Mouse (Mus musculus) liver, adult 2 months (tissue): ENCODE data around the gene Mettl7b. TPM values are rescaled to one million over a fixed set of nuclear protein-coding genes. Genes with fewer than 3 reads are reported as not detected.

Experiments
- DNase-seq: peaks from one replicate; pipeline ENCODE4 v3.0.0-alpha.2; 2011; ENCODE audit warnings: low read depth, low spot score; ENCODE audit errors: extremely low read depth
- H3K27ac ChIP-seq: fragments of 200-500 bp; replicated peaks from 2 replicates; pipeline ENCODE4 v1.5.1; 2012; ENCODE audit warnings: low read depth, mild to moderate bottlenecking, control low read depth, inconsistent platforms, low read length; ENCODE audit not compliant: insufficient read depth
- H3K27me3 ChIP-seq: fragments of 200-500 bp; 2 replicates; pipeline ENCODE4 v1.6.1; 2012; ENCODE audit warnings: mild to moderate bottlenecking, moderate library complexity, low read length, inconsistent platforms; ENCODE audit not compliant: control insufficient read depth, insufficient read depth
- H3K36me3 ChIP-seq: fragments of 200-500 bp; 2 replicates; pipeline ENCODE4 v1.6.1; 2012; ENCODE audit warnings: low read length, inconsistent platforms; ENCODE audit not compliant: control insufficient read depth, insufficient read depth
- H3K4me1 ChIP-seq: fragments of 200-500 bp; 2 replicates; pipeline ENCODE4 v1.6.1; 2011; ENCODE audit warnings: low read length; ENCODE audit not compliant: control insufficient read depth, insufficient read depth
- H3K4me3 ChIP-seq: fragments of 200-500 bp; 2 replicates; pipeline ENCODE4 v1.5.1; 2011; ENCODE audit warnings: low read depth, mild to moderate bottlenecking, control low read depth, low read length, moderate library complexity; ENCODE audit not compliant: insufficient read depth
- H3K79me2 ChIP-seq: fragments of 200-500 bp; 2 replicates; pipeline ENCODE4 v1.6.1; 2012; ENCODE audit warnings: inconsistent platforms, mild to moderate bottlenecking, low read length, moderate library complexity; ENCODE audit not compliant: control insufficient read depth, insufficient read depth
- H3K9ac ChIP-seq: fragments of 200-500 bp; 2 replicates; pipeline ENCODE4 v1.6.1; 2012; ENCODE audit warnings: low read depth, mild to moderate bottlenecking, control low read depth, inconsistent platforms, low read length
- CTCF ChIP-seq: fragments of 200-500 bp; IDR thresholded peaks from 2 replicates; pipeline ENCODE4 v1.5.1; 2011; ENCODE audit warnings: low read depth, low read length, control low read depth
- POLR2A ChIP-seq: fragments of 200-500 bp; IDR thresholded peaks from 2 replicates; pipeline ENCODE4 v1.6.1; 2011; ENCODE audit warnings: low read length, control low read depth; ENCODE audit not compliant: insufficient read depth; ENCODE audit errors: extremely low read depth
- WGBS: fragments of 180-500 bp; shearing (Covaris S2); methylation state at CpG from one replicate; pipeline ENCODE4 v1.1.7; 2018; 5-methylcytosine and 5-hydroxymethylcytosine counted together
- polyA plus RNA-seq: library from polyadenylated mRNA; depleted of rRNA; stranded (reverse); fragments of >200 nt; gene quantifications from 2 replicates; pipeline ENCODE4 v1.2.3, GENCODE M21; 2012
- total RNA-seq: library from RNA; depleted of rRNA; stranded (reverse); fragments of >200 nt; gene quantifications from 2 replicates; pipeline ENCODE4 v1.2.3, GENCODE M21; 2014

The Mettl7b gene
- total and polyA plus RNA-seq, 2 experiments, result 639 to 780 TPM

- no peak overlapping the region for H3K4me3 ChIP-seq
- H3K36me3 ChIP-seq, result no peaks in the 10 kb centered on the region
- DNase-seq, result no peak
- no peaks in the 10 kb centered on the region for H3K27me3 ChIP-seq
- H3K9ac ChIP-seq, result no peak overlapping the region
- TF ChIP-seq POLR2A, result no peak
- no peak for TF ChIP-seq CTCF
- 70% methylated on average over 4 of the region's 4 CpGs for WGBS
- H3K27ac ChIP-seq, result no peak overlapping the region
- H3K79me2 ChIP-seq, result no peaks in the 10 kb centered on the region
- peaks cover 8% of the 10 kb centered on the region; the same call in 1 of the 2 replicates for H3K4me1 ChIP-seq
These were observed 32.4 kb downstream of the Mettl7b start for GRCm38 (mm10) chr10:128928356-128928755.

- Histone ChIP-seq H3K4me3 (peak within 1 kb of the TSS; percentile 70), H3K79me2 (no peaks in the 10 kb centered on the region), H3K27ac (peak within 1 kb of the TSS; percentile 95), H3K4me1 (peaks cover 25% of the 10 kb centered on the region), H3K9ac (peak within 1 kb of the TSS; percentile 90), H3K27me3 (no peaks in the 10 kb centered on the region), H3K36me3 (no peaks in the 10 kb centered on the region)
- no peak for DNase-seq
- 35% methylated on average over 9 of the region's 9 CpGs for WGBS
- TF ChIP-seq CTCF (no peak), POLR2A (no peak)
These were observed 36.9 kb downstream of the Mettl7b start, which contains the start of gene Bloc1s1 for GRCm38 (mm10) chr10:128923935-128924334. TSS of gene Bloc1s1 (minus strand) at chr10:128924035.

DNA sequence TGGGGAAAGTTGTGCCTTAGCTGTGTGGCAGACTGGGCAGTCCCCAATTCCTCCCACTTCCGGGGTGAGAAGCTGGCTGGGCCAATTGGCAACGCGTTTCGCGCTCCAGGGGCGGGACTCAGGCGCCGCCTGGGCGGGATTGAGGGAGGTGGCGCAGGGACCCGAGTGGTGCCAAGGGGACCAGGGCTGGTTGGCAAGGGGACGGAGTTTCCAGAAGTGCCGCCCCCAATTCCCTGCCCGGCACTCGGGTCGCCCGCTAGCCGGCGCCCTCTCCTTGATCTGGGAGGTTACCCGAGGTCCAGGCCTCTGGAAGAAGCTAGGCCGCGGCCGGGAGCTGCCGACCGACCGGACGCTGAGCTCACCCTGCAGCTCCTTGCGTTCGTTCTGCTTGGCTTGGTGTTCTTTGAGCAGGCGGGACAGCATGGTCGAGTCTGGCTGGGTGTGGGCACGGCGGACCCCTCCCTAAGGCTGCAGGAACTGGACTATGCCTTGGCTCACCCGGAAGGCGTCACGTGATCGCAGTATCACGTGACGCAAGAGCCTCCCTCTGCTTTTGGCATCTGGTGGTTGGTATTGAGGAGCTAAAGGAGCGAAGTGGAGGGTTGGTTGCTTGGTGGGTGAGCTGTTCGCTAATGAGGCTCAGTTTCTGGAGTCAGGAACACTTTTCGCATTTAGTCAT, 37.6 kb downstream of the Mettl7b start:
- no peaks in the 10 kb centered on the region for H3K36me3 ChIP-seq
- H3K4me1 ChIP-seq, result peaks cover 30% of the 10 kb centered on the region
- H3K27ac ChIP-seq, result peak overlapping the region; percentile 95
- WGBS, result under 1% methylated on average over 42 of the region's 42 CpGs
- DNase-seq, result peak; percentile 93
- H3K79me2 ChIP-seq, result 0 out of 2 replicates have a peak, but pooled peaks cover 2% of the 10 kb centered on the region
- peak; percentile 39; the same call in 1 of the 2 replicates for TF ChIP-seq POLR2A
- peak; percentile 45 for TF ChIP-seq CTCF
- no peaks in the 10 kb centered on the region for H3K27me3 ChIP-seq
- peak overlapping the region; percentile 70 for H3K4me3 ChIP-seq
- peak overlapping the region; percentile 90 for H3K9ac ChIP-seq

- TF ChIP-seq POLR2A, result no peak
- no peak for TF ChIP-seq CTCF
- H3K27ac ChIP-seq, result peak within 1 kb of the TSS; percentile 95
- 0 out of 2 replicates have a peak, but pooled peaks cover 2% of the 10 kb centered on the region for H3K79me2 ChIP-seq
- WGBS, result 6% methylated on average over 1 of the region's 1 CpGs
- peak within 1 kb of the TSS; percentile 70 for H3K4me3 ChIP-seq
- H3K36me3 ChIP-seq, result no peaks in the 10 kb centered on the region
- H3K27me3 ChIP-seq, result no peaks in the 10 kb centered on the region
- no peak for DNase-seq
- peak within 1 kb of the TSS; percentile 90 for H3K9ac ChIP-seq
- H3K4me1 ChIP-seq, result peaks cover 30% of the 10 kb centered on the region
These were observed 38.1 kb downstream of the Mettl7b start, which contains the start of gene Rdh5 for GRCm38 (mm10) chr10:128922822-128923012. TSS of gene Rdh5 (minus strand) at chr10:128922888.

GRCm38 (mm10) chr10:128921883-128922821, 38.6 kb downstream of the Mettl7b start:
- H3K36me3 ChIP-seq, result no peaks in the 10 kb centered on the region

More at GRCm38 (mm10) chr10:128921883-128922821, 38.6 kb downstream of the Mettl7b start:
- peak overlapping the region; percentile 50 for H3K9ac ChIP-seq
- 58% methylated on average over 16 of the region's 16 CpGs for WGBS
- no peak for TF ChIP-seq CTCF
- no peak for TF ChIP-seq POLR2A
- DNase-seq, result no peak
- peak overlapping the region; percentile 11; the same call in 1 of the 2 replicates for H3K4me3 ChIP-seq
- peak overlapping the region; percentile 30 for H3K27ac ChIP-seq
- 0 out of 2 replicates have a peak, but pooled peaks cover 2% of the 10 kb centered on the region for H3K79me2 ChIP-seq
- peaks cover 30% of the 10 kb centered on the region for H3K4me1 ChIP-seq
- H3K27me3 ChIP-seq, result no peaks in the 10 kb centered on the region
